Mouse (Mus musculus): Measurements from ENCODE around the gene Slc35b4. TPM values are rescaled to one million over a fixed set of nuclear protein-coding genes. Genes with fewer than 3 reads are reported as not detected.

Gene Slc35b4
- polyA plus RNA-seq, 1 experiment from 2014 or later: 64.8 TPM

DNA sequence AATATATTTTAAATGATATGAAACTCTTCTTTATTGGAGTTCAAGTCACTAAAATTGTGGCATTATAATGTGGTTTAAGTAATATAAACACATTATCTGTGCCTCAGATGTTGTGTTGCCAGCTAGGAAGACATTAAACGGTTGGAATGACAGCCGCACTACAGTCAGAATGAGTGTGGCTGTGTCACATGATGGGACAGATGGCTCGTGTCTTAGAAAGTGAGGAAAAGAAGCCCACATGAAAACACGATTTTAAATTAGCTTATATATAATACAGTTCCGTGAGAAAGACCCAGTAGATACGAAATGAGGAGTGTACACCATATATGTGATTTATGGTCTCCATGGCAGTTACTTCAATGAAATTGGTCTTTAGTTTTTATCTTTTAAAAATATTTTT lies 65.5 kb downstream of the Slc35b4 start:
- Histone ChIP-seq H3K27me3 (ENCODE audit: control insufficient read depth, insufficient read depth, low read length) (no peaks in the 10 kb centered on the region), H3K9me3 (ENCODE audit: control insufficient read depth, low read length) (no peaks in the 10 kb centered on the region), H3K9ac (ENCODE audit: low read depth, low read length) (no peak overlapping the region), H3K4me3 (ENCODE audit: low read length) (no peak overlapping the region), H3K4me1 (ENCODE audit: control insufficient read depth, insufficient read depth, low read length) (no peaks in the 10 kb centered on the region), H3K27ac (ENCODE audit: low read depth, low read length) (no peak overlapping the region), H3K36me3 (ENCODE audit: control insufficient read depth, insufficient read depth, low read length) (no peaks in the 10 kb centered on the region), H3K4me2 (replicated peaks; ENCODE audit: low read depth, low read length) (no peak overlapping the region)
- 73% methylated on average over 6 of the region's 6 CpGs for WGBS
- ATAC-seq (ENCODE audit: low FRiP score, low TSS enrichment): no peak

GRCm38 (mm10) chr6:34110571-34110970 lies 66.3 kb downstream of the Slc35b4 start:
- H3K4me1 ChIP-seq (ENCODE audit: control insufficient read depth, insufficient read depth, low read length): no peaks in the 10 kb centered on the region
- no peak overlapping the region for H3K4me2 ChIP-seq (replicated peaks; ENCODE audit: low read depth, low read length)
- no peaks in the 10 kb centered on the region for H3K27me3 ChIP-seq (ENCODE audit: control insufficient read depth, insufficient read depth, low read length)
- ATAC-seq (ENCODE audit: low FRiP score, low TSS enrichment): no peak
- no peak overlapping the region for H3K4me3 ChIP-seq (ENCODE audit: low read length)
- H3K36me3 ChIP-seq (ENCODE audit: control insufficient read depth, insufficient read depth, low read length): no peaks in the 10 kb centered on the region
- no peak overlapping the region for H3K9ac ChIP-seq (ENCODE audit: low read depth, low read length)
- H3K27ac ChIP-seq (ENCODE audit: low read depth, low read length): no peak overlapping the region
- WGBS: 55% methylated on average over 10 of the region's 10 CpGs
- no peaks in the 10 kb centered on the region for H3K9me3 ChIP-seq (ENCODE audit: control insufficient read depth, low read length)

Other genes with a start within 250 kb of the Slc35b4 start
- 1.3 and 2.0 TPM in 2 replicates for gene Lrguk, start 147.7 kb downstream of the Slc35b4 start, polyA plus RNA-seq (2014; fragmentation: Nextera tagmentation; extraction: Ambion mirVana)
- 186 and 207 TPM in 2 replicates for gene Akr1b3, start 140.4 kb upstream of the Slc35b4 start, polyA plus RNA-seq (2014; fragmentation: Nextera tagmentation; extraction: Ambion mirVana)
- gene Akr1b8, start 177.0 kb upstream of the Slc35b4 start, polyA plus RNA-seq (2014; fragmentation: Nextera tagmentation; extraction: Ambion mirVana): 14.9 and 15.6 TPM in 2 replicates
- gene Akr1b10, start 207.1 kb upstream of the Slc35b4 start, polyA plus RNA-seq (2014; fragmentation: Nextera tagmentation; extraction: Ambion mirVana): 24.2 and 27.6 TPM in 2 replicates
- gene Akr1b7, start 235.2 kb upstream of the Slc35b4 start, polyA plus RNA-seq (2014; fragmentation: Nextera tagmentation; extraction: Ambion mirVana): 32.1 and 33.8 TPM in 2 replicates

All from kidney, embryonic 14.5 days (tissue).